Mouse (Mus musculus): ENCODE results near the gene Snph. TPM values are rescaled to one million over a fixed set of nuclear protein-coding genes. Genes with fewer than 3 reads are reported as not detected.

Snph gene
- polyA plus RNA-seq, 1 experiment: 0.88 TPM

DNA sequence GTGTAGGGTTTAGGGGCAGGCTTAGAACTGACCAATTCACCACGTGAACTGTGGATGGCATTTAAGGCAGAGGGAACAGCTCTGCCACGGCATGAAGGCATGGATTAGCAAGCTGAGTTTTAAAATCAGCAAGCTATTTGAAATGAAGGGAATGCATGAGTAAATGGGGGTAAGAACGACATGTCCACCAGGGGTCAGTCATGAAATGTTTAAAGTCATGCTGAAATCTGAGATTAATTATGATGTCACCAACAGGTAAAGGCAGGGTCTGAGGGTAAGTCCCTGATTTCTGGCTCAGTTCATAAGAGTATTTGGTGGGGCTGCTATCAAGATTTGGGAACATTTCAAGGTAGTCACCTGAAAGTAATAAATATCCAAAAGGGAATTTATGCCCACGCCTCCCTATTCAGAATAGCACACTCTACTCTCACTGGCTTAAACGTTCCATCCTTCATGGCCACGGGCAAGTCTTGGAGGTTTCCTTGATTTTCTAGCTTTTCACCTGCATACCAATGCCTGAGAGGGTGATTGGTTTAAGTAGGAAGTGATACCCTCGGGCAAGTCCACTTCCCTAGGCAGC, 57.2 kb downstream of the Snph start:
- TF ChIP-seq CTCF (IDR thresholded peaks at IDR 0.05; ENCODE audit: low read depth, low read length) (no peak), EP300 (IDR thresholded peaks at IDR 0.05; ENCODE audit: insufficient read depth, low read depth, low read length) (no peak), POLR2A (IDR thresholded peaks at IDR 0.05; ENCODE audit: insufficient read depth, low read length) (no peak)
- H3K4me1 ChIP-seq (ENCODE audit: control insufficient read depth, insufficient read depth, low read length): no peaks in the 10 kb centered on the region
- H3K27ac ChIP-seq (ENCODE audit: insufficient read depth, low read length): peak overlapping the region; percentile 88
- peak overlapping the region; percentile 74 for H3K9ac ChIP-seq (ENCODE audit: low read depth, poor library complexity, severe bottlenecking)
- H3K4me3 ChIP-seq (ENCODE audit: low read depth, low read length): peak overlapping the region; percentile 42
- no peaks in the 10 kb centered on the region for H3K36me3 ChIP-seq (ENCODE audit: control insufficient read depth, insufficient read depth, low read length, poor library complexity, severe bottlenecking)
- H3K9me3 ChIP-seq (replicated peaks; ENCODE audit: control insufficient read depth, insufficient read depth, low read length, poor library complexity, severe bottlenecking): no peaks in the 10 kb centered on the region
- H3K27me3 ChIP-seq (ENCODE audit: control insufficient read depth, insufficient read depth, low read length, poor library complexity, severe bottlenecking): no peaks in the 10 kb centered on the region

DNA sequence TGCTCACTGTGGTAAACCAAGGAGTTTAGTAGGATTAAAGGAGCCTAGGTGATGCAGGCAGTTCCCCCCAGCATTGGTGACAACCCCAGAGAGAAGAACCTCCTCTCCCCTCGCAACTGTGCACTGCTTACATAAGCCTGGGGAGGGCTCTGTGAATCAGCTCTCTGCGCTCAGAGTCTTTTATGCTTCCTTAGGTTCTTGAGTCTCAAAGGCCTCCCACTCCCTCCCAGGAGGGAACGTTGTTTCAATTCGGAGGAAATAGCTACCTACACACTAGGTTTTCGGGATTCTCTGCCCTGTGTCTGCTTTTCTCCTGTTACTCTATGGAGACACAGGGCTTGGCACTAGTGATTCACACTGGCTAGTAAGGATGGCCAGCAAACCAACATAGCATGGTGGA, 57.8 kb downstream of the Snph start:
- Histone ChIP-seq H3K9ac (ENCODE audit: low read depth, poor library complexity, severe bottlenecking) (no peak overlapping the region), H3K4me1 (ENCODE audit: control insufficient read depth, insufficient read depth, low read length) (no peaks in the 10 kb centered on the region), H3K4me3 (ENCODE audit: low read depth, low read length) (no peak overlapping the region), H3K27ac (ENCODE audit: insufficient read depth, low read length) (no peak overlapping the region), H3K9me3 (replicated peaks; ENCODE audit: control insufficient read depth, insufficient read depth, low read length, poor library complexity, severe bottlenecking) (no peaks in the 10 kb centered on the region), H3K27me3 (ENCODE audit: control insufficient read depth, insufficient read depth, low read length, poor library complexity, severe bottlenecking) (no peaks in the 10 kb centered on the region), H3K36me3 (ENCODE audit: control insufficient read depth, insufficient read depth, low read length, poor library complexity, severe bottlenecking) (no peaks in the 10 kb centered on the region)
- TF ChIP-seq CTCF (IDR thresholded peaks at IDR 0.05; ENCODE audit: low read depth, low read length) (no peak), EP300 (IDR thresholded peaks at IDR 0.05; ENCODE audit: insufficient read depth, low read depth, low read length) (no peak)

- Histone ChIP-seq H3K9me3 (replicated peaks; ENCODE audit: control insufficient read depth, insufficient read depth, low read length, poor library complexity, severe bottlenecking) (no peaks in the 10 kb centered on the region), H3K4me1 (ENCODE audit: control insufficient read depth, insufficient read depth, low read length) (no peaks in the 10 kb centered on the region), H3K4me3 (ENCODE audit: low read depth, low read length) (no peak overlapping the region)
These were observed 58.7 kb downstream of the Snph start for GRCm38 (mm10) chr2:151573667-151574066.

GRCm38 (mm10) chr2:151571873-151572700, 60.3 kb downstream of the Snph start, which contains the start of gene Sdcbp2:
Sdcbp2 (plus strand) TSS chr2:151572622.
- TF ChIP-seq POLR2A (IDR thresholded peaks at IDR 0.05; ENCODE audit: insufficient read depth, low read length): no peak
- TF ChIP-seq EP300 (IDR thresholded peaks at IDR 0.05; ENCODE audit: insufficient read depth, low read depth, low read length): no peak
- TF ChIP-seq CTCF (IDR thresholded peaks at IDR 0.05; ENCODE audit: low read depth, low read length): no peak
- Histone ChIP-seq H3K4me3 (ENCODE audit: low read depth, low read length) (no peak within 1 kb of the TSS), H3K27ac (ENCODE audit: insufficient read depth, low read length) (no peak within 1 kb of the TSS), H3K9me3 (replicated peaks; ENCODE audit: control insufficient read depth, insufficient read depth, low read length, poor library complexity, severe bottlenecking) (no peaks in the 10 kb centered on the region), H3K36me3 (ENCODE audit: control insufficient read depth, insufficient read depth, low read length, poor library complexity, severe bottlenecking) (no peaks in the 10 kb centered on the region), H3K9ac (ENCODE audit: low read depth, poor library complexity, severe bottlenecking) (no peak within 1 kb of the TSS), H3K4me1 (ENCODE audit: control insufficient read depth, insufficient read depth, low read length) (no peaks in the 10 kb centered on the region), H3K27me3 (ENCODE audit: control insufficient read depth, insufficient read depth, low read length, poor library complexity, severe bottlenecking) (no peaks in the 10 kb centered on the region)

More at GRCm38 (mm10) chr2:151573667-151574066, 58.7 kb downstream of the Snph start:
- Histone ChIP-seq H3K27ac (ENCODE audit: insufficient read depth, low read length) (no peak overlapping the region), H3K27me3 (ENCODE audit: control insufficient read depth, insufficient read depth, low read length, poor library complexity, severe bottlenecking) (no peaks in the 10 kb centered on the region), H3K36me3 (ENCODE audit: control insufficient read depth, insufficient read depth, low read length, poor library complexity, severe bottlenecking) (no peaks in the 10 kb centered on the region), H3K9ac (ENCODE audit: low read depth, poor library complexity, severe bottlenecking) (no peak overlapping the region)
- TF ChIP-seq POLR2A (IDR thresholded peaks at IDR 0.05; ENCODE audit: insufficient read depth, low read length) (no peak), CTCF (IDR thresholded peaks at IDR 0.05; ENCODE audit: low read depth, low read length) (no peak), EP300 (IDR thresholded peaks at IDR 0.05; ENCODE audit: insufficient read depth, low read depth, low read length) (no peak)

GRCm38 (mm10) chr2:151569452-151569851, 62.9 kb downstream of the Snph start:
- Histone ChIP-seq H3K4me3 (ENCODE audit: low read depth, low read length) (no peak overlapping the region), H3K27ac (ENCODE audit: insufficient read depth, low read length) (no peak overlapping the region), H3K9ac (ENCODE audit: low read depth, poor library complexity, severe bottlenecking) (no peak overlapping the region), H3K27me3 (ENCODE audit: control insufficient read depth, insufficient read depth, low read length, poor library complexity, severe bottlenecking) (no peaks in the 10 kb centered on the region), H3K36me3 (ENCODE audit: control insufficient read depth, insufficient read depth, low read length, poor library complexity, severe bottlenecking) (peaks cover 4% of the 10 kb centered on the region), H3K9me3 (replicated peaks; ENCODE audit: control insufficient read depth, insufficient read depth, low read length, poor library complexity, severe bottlenecking) (no peaks in the 10 kb centered on the region), H3K4me1 (ENCODE audit: control insufficient read depth, insufficient read depth, low read length) (no peaks in the 10 kb centered on the region)
- no peak for TF ChIP-seq POLR2A (IDR thresholded peaks at IDR 0.05; ENCODE audit: insufficient read depth, low read length)

GRCm38 (mm10) chr2:151566856-151567255, 65.5 kb downstream of the Snph start:
- H3K36me3 ChIP-seq (ENCODE audit: control insufficient read depth, insufficient read depth, low read length, poor library complexity, severe bottlenecking): peaks cover 19% of the 10 kb centered on the region
- H3K9ac ChIP-seq (ENCODE audit: low read depth, poor library complexity, severe bottlenecking): no peak overlapping the region
- TF ChIP-seq CTCF (IDR thresholded peaks at IDR 0.05; ENCODE audit: low read depth, low read length): no peak
- TF ChIP-seq POLR2A (IDR thresholded peaks at IDR 0.05; ENCODE audit: insufficient read depth, low read length): no peak
- TF ChIP-seq EP300 (IDR thresholded peaks at IDR 0.05; ENCODE audit: insufficient read depth, low read depth, low read length): no peak
- H3K4me1 ChIP-seq (ENCODE audit: control insufficient read depth, insufficient read depth, low read length): no peaks in the 10 kb centered on the region
- no peaks in the 10 kb centered on the region for H3K27me3 ChIP-seq (ENCODE audit: control insufficient read depth, insufficient read depth, low read length, poor library complexity, severe bottlenecking)
- H3K9me3 ChIP-seq (replicated peaks; ENCODE audit: control insufficient read depth, insufficient read depth, low read length, poor library complexity, severe bottlenecking): no peaks in the 10 kb centered on the region
- H3K4me3 ChIP-seq (ENCODE audit: low read depth, low read length): no peak overlapping the region
- no peak overlapping the region for H3K27ac ChIP-seq (ENCODE audit: insufficient read depth, low read length)
